Mouse (Mus musculus) heart, postnatal 0 days (tissue): ENCODE measurements around the gene Ect2l. TPM values are rescaled to one million over a fixed set of nuclear protein-coding genes. Genes with fewer than 3 reads are reported as not detected.
A peak's percentile ranks its signal among the peaks of the same experiment; 100 is the strongest.

Source experiments
- ATAC-seq: fragments of 200-750 bp; cut with Nextera tagmentation; 2 replicates; pipeline ENCODE4 v1.8.0; 2017; ENCODE audit warnings: low read depth, moderate number of reproducible peaks, moderate library complexity; ENCODE audit not compliant: insufficient read depth
- DNase-seq: peaks from one replicate; pipeline ENCODE4 v3.0.0-alpha.2; 2016; ENCODE audit warnings: low spot score
- H3K27ac ChIP-seq: fragments of 300-500 bp; sonication (generic); 2 replicates; pipeline ENCODE4 v1.5.1; 2014; ENCODE audit warnings: low read depth, mild to moderate bottlenecking
- H3K27me3 ChIP-seq: fragments of 300-500 bp; sonication (generic); 2 replicates; pipeline ENCODE4 v1.6.1; 2014; ENCODE audit warnings: low read length, mixed read lengths; ENCODE audit not compliant: control insufficient read depth, insufficient read depth
- H3K36me3 ChIP-seq: fragments of 300-500 bp; sonication (generic); replicated peaks from 2 replicates; pipeline ENCODE4 v1.6.1; 2014; ENCODE audit warnings: low read length, mixed read lengths; ENCODE audit not compliant: control insufficient read depth, insufficient read depth
- H3K4me1 ChIP-seq: fragments of 300-500 bp; sonication (generic); 2 replicates; pipeline ENCODE4 v1.6.1; 2014; ENCODE audit warnings: antibody characterized with exemption; ENCODE audit not compliant: control insufficient read depth, insufficient read depth
- H3K4me2 ChIP-seq: fragments of 300-500 bp; sonication (generic); 2 replicates; pipeline ENCODE4 v1.6.1; 2014; ENCODE audit warnings: low read depth, mild to moderate bottlenecking, low read length, moderate library complexity
- H3K4me3 ChIP-seq: fragments of 300-500 bp; sonication (generic); 2 replicates; pipeline ENCODE4 v1.5.1; 2014; ENCODE audit warnings: low read depth, low read length
- H3K9ac ChIP-seq: fragments of 300-500 bp; sonication (generic); replicated peaks from 2 replicates; pipeline ENCODE4 v1.6.1; 2014; ENCODE audit warnings: low read depth, low read length, mixed read lengths
- H3K9me3 ChIP-seq: fragments of 300-500 bp; sonication (generic); replicated peaks from 2 replicates; pipeline ENCODE4 v1.6.1; 2016; ENCODE audit warnings: low read length; ENCODE audit not compliant: control insufficient read depth
- CTCF ChIP-seq: IDR thresholded peaks from 2 replicates; pipeline ENCODE4 v1.5.1; 2016; ENCODE audit warnings: antibody characterized with exemption, control low read depth, low read depth
- EP300 ChIP-seq: IDR thresholded peaks from 2 replicates; pipeline ENCODE4 v1.6.1; 2016; ENCODE audit warnings: antibody characterized with exemption, low read depth
- WGBS: fragments of 180-500 bp; shearing (Covaris S2); extraction: QIAGEN DNeasy Blood & Tissue Kit; methylation state at CpG from one replicate; pipeline ENCODE4 v1.1.7; 2014; 5-methylcytosine and 5-hydroxymethylcytosine counted together
- polyA plus RNA-seq: library from polyadenylated mRNA; unstranded; fragments of >200 nt; fragmentation: Nextera tagmentation; extraction: Ambion mirVana; gene quantifications from 2 replicates; pipeline ENCODE4 v1.2.1, GENCODE M21; 2015
- total RNA-seq: library from RNA; depleted of rRNA; stranded (reverse); fragments of >200 nt; gene quantifications from 2 replicates; pipeline ENCODE4 v1.2.3, GENCODE M21; 2014; ENCODE audit warnings: low replicate concordance

Gene Ect2l
- total and polyA plus RNA-seq, 2 experiments from 2014 or later, result 0.60 TPM; not detected in 1

- TF ChIP-seq EP300 (no peak), CTCF (no peak)
- 68% methylated on average over 5 of the region's 5 CpGs for WGBS
- H3K9me3 ChIP-seq, result no peaks in the 10 kb centered on the region
- no peak for DNase-seq
- H3K4me3 ChIP-seq, result no peak overlapping the region
- no peaks in the 10 kb centered on the region for H3K4me1 ChIP-seq
- no peak for ATAC-seq
- no peak overlapping the region for H3K27ac ChIP-seq
- H3K36me3 ChIP-seq, result no peaks in the 10 kb centered on the region
- H3K9ac ChIP-seq, result no peak overlapping the region
- no peaks in the 10 kb centered on the region for H3K27me3 ChIP-seq
- H3K4me2 ChIP-seq, result no peak overlapping the region
These were observed 12.2 kb downstream of the Ect2l start for GRCm38 (mm10) chr10:18198286-18199015.

- Histone ChIP-seq H3K9ac (no peak overlapping the region; the same call in 1 of the 2 replicates), H3K4me1 (no peaks in the 10 kb centered on the region), H3K27ac (no peak overlapping the region), H3K27me3 (no peaks in the 10 kb centered on the region), H3K4me2 (peak overlapping the region; percentile 64), H3K36me3 (no peaks in the 10 kb centered on the region), H3K9me3 (no peaks in the 10 kb centered on the region), H3K4me3 (peak overlapping the region; percentile 41)
- peak; percentile 72; the same call in 1 of the 2 replicates for ATAC-seq
- WGBS, result 45% methylated on average over 14 of the region's 14 CpGs
- peak; percentile 48 for DNase-seq
- TF ChIP-seq EP300, result no peak
- TF ChIP-seq CTCF, result peak; percentile 96
These were observed 13.3 kb downstream of the Ect2l start for GRCm38 (mm10) chr10:18197206-18197979.

- Histone ChIP-seq H3K4me1 (peaks cover 3% of the 10 kb centered on the region; the same call in 1 of the 2 replicates), H3K27me3 (no peaks in the 10 kb centered on the region), H3K4me3 (no peak overlapping the region), H3K9me3 (no peaks in the 10 kb centered on the region), H3K4me2 (no peak overlapping the region), H3K27ac (no peak overlapping the region), H3K36me3 (no peaks in the 10 kb centered on the region), H3K9ac (no peak overlapping the region)
- 72% methylated on average over 14 of the region's 14 CpGs for WGBS
- no peak for TF ChIP-seq CTCF
- no peak for TF ChIP-seq EP300
- no peak for DNase-seq
- ATAC-seq, result no peak
These were observed 16.0 kb downstream of the Ect2l start for GRCm38 (mm10) chr10:18194737-18195141.

- Histone ChIP-seq H3K9me3 (no peaks in the 10 kb centered on the region), H3K4me3 (no peak overlapping the region), H3K4me2 (no peak overlapping the region), H3K36me3 (no peaks in the 10 kb centered on the region), H3K9ac (no peak overlapping the region), H3K4me1 (peaks cover 3% of the 10 kb centered on the region; the same call in 1 of the 2 replicates), H3K27me3 (no peaks in the 10 kb centered on the region), H3K27ac (no peak overlapping the region)
- no peak for DNase-seq
- ATAC-seq, result no peak
- 72% methylated on average over 11 of the region's 11 CpGs for WGBS
- TF ChIP-seq EP300, result no peak
- TF ChIP-seq CTCF, result no peak
These were observed 16.5 kb downstream of the Ect2l start for GRCm38 (mm10) chr10:18194156-18194555.

GRCm38 (mm10) chr10:18193221-18193620, 17.5 kb downstream of the Ect2l start:
- Histone ChIP-seq H3K9me3 (no peaks in the 10 kb centered on the region), H3K36me3 (no peaks in the 10 kb centered on the region), H3K4me2 (no peak overlapping the region), H3K27me3 (no peaks in the 10 kb centered on the region), H3K9ac (no peak overlapping the region), H3K4me1 (peaks cover 3% of the 10 kb centered on the region; the same call in 1 of the 2 replicates), H3K27ac (no peak overlapping the region), H3K4me3 (no peak overlapping the region)
- no peak for ATAC-seq
- TF ChIP-seq CTCF, result no peak
- no peak for TF ChIP-seq EP300
- no peak for DNase-seq
- WGBS, result 65% methylated on average over 11 of the region's 11 CpGs
